In genomic region chr3:38270742-38271141, GRCm38 (mm10) we compare ENCODE assay signal across 24 mouse cellular contexts.
"Had no signal": no experiment of that assay in that cellular context is flagged by ENCODE, and none has a peak within 500 bp of the region (broad histone marks: within the 10 kb centered on the region; RNA-seq: fewer than 3 reads in every experiment).

No protein-coding gene starts in this region.

- DNase-seq: gastrocnemius, adult 2 months; gastrocnemius, postnatal 10 days; gastrocnemius, postnatal 25 days; heart, adult 18-20 months; heart, postnatal 10 days; heart, postnatal 4 days; kidney, adult 11 months; kidney, adult 2 months; kidney, adult 9 months; kidney, postnatal 14 days; kidney, postnatal 36 days; layer of hippocampus, adult 9-11 months; layer of hippocampus, postnatal 36 days; left cerebral cortex, postnatal 4 days had no signal

- ATAC-seq: hindbrain, embryonic 16.5 days; intestine, embryonic 16.5 days; liver, embryonic 12.5 days had no signal

- H3K4me1 ChIP-seq: liver, embryonic 12.5 days had no signal

- H3K4me2 ChIP-seq: heart, embryonic 12.5 days; hindbrain, embryonic 12.5 days; hindbrain, embryonic 14.5 days; limb, embryonic 13.5 days; limb, embryonic 15.5 days; liver, embryonic 12.5 days had no signal

- H3K9ac ChIP-seq: heart, embryonic 12.5 days; hindbrain, embryonic 12.5 days; hindbrain, embryonic 14.5 days; limb, embryonic 13.5 days; limb, embryonic 15.5 days; liver, embryonic 12.5 days had no signal

- H3K36me3 ChIP-seq: heart, embryonic 10.5 days; heart, embryonic 12.5 days; hindbrain, embryonic 10.5 days; hindbrain, embryonic 12.5 days; limb, embryonic 13.5 days; limb, embryonic 15.5 days; liver, embryonic 12.5 days had no signal

- H3K27me3 ChIP-seq: heart, embryonic 12.5 days; hindbrain, embryonic 12.5 days; limb, embryonic 13.5 days; limb, embryonic 15.5 days; liver, embryonic 12.5 days had no signal

- H3K4me3 ChIP-seq: gastrocnemius, adult 2 months; heart, embryonic 10.5 days; heart, embryonic 12.5 days; hindbrain, embryonic 10.5 days; hindbrain, embryonic 12.5 days; limb, embryonic 13.5 days; limb, embryonic 15.5 days; liver, embryonic 12.5 days had no signal

- H3K27ac ChIP-seq: gastrocnemius, adult 2 months; heart, embryonic 10.5 days; hindbrain, embryonic 10.5 days; hindbrain, embryonic 12.5 days; hindbrain, embryonic 14.5 days; limb, embryonic 13.5 days; limb, embryonic 15.5 days; liver, embryonic 12.5 days had no signal

- H3K9me3 ChIP-seq: heart, embryonic 12.5 days; limb, embryonic 15.5 days; liver, embryonic 12.5 days had no signal
